Mouse (Mus musculus) testis, adult 2 months (tissue): Measurements from ENCODE around the gene Dlg2.

Experiments used
- CTCF ChIP-seq: fragments of 200-500 bp; IDR thresholded peaks from 2 replicates; pipeline ENCODE4 v1.5.1; 2012; ENCODE audit warnings: low read depth, mild to moderate bottlenecking, inconsistent platforms, low read length, moderate library complexity; ENCODE audit not compliant: control insufficient read depth, insufficient read depth, insufficient replicate concordance
- POLR2A ChIP-seq: fragments of 200-500 bp; IDR thresholded peaks from 2 replicates; pipeline ENCODE4 v1.6.1; 2012; ENCODE audit warnings: low read depth, mild to moderate bottlenecking, inconsistent platforms, low read length, moderate library complexity; ENCODE audit not compliant: control insufficient read depth

- TF ChIP-seq CTCF (no peak), POLR2A (no peak)
Measured at GRCm38 (mm10) chr7:91382281-91382680, 905.8 kb downstream of the Dlg2 start.
